Mouse (Mus musculus): ENCODE data around the gene Bmpr1a.

Bmpr1a gene

GRCm38 (mm10) chr14:34503325-34503647 lies at the start of gene Bmpr1a:
Gene Bmpr1a, minus strand, starts transcription at chr14:34503341.
- DNase-seq (ENCODE audit: low read depth, low spot score), result no peak

DNA sequence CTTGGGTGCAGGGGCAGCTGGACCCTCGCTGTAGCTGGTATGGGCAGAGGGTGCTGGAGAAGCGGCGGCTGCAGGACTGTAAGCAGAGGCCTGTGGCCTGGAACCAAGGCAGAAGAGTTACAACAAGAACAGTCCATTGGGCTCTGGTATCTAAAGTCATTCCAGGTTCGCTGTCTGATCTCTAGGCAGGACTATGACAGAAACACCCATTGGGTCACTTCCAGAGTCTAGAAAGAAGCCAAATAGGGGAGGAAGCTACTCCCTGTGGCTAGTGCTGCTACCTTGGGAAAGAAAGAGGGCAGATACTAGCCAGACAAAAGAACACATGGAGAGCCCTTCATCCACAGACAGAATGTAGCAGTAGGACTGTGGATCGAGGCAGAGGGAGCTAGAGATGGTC lies 49.1 kb upstream of the Bmpr1a start:
- no peak for DNase-seq (ENCODE audit: low read depth, low spot score)

- peak; percentile 83 for DNase-seq (ENCODE audit: low read depth, low spot score)
These were observed 46.0 kb upstream of the Bmpr1a start for GRCm38 (mm10) chr14:34549004-34549671.

DNA sequence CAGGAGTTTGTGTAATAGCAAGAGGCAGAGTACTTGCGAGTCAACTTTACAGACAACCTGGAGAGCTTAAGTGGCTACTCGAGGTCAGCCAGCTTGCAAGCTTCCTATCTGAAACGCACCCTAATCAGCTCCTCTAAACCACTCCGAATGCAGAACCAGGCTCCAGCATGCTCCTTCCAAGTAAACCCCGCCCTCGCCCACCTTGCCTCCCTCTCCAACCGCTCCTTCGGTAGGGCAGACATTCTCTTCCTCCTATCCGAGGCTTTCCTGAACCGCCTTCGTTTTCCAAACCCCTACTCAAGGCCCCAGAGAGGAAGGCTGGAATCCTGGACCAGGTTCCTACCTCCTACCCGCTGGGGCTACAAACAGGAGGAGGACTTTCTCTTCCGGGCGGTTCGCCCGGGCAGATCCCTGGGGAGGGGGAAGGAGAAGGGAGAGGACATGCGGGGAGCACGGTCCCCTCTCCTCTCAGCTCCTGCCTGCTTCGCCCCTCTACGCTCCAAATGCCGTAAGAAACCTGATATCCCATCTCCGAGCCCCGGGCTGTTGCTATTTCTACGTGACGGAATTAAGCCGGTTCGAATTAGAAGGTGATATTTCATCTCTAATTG lies 45.4 kb upstream of the Bmpr1a start:
- peak; percentile 20 for DNase-seq (ENCODE audit: low read depth, low spot score)

GRCm38 (mm10) chr14:34544545-34544944 lies 41.4 kb upstream of the Bmpr1a start:
- DNase-seq (ENCODE audit: low read depth, low spot score), result no peak

DNA sequence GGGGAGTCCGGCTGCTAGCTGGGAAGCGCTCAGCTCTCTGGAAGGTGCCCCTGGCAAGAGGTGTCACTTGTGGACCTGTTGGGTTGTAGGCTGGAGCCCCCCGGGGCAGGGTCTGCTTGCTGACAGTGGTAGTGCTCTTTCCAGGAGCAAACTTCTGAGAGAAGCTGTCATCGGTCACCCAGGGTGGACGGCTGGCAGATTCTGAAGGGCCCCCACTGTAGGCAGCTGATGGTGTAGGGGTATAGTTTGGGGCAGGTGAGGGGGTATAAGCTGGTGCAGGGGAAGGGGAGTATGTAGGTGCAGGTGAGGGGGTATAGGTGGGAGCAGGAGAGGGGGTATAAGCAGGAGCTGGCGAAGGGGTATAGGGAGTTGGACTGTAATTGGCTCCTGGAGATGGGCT lies 40.9 kb upstream of the Bmpr1a start:
- DNase-seq (ENCODE audit: low read depth, low spot score), result no peak

DNA sequence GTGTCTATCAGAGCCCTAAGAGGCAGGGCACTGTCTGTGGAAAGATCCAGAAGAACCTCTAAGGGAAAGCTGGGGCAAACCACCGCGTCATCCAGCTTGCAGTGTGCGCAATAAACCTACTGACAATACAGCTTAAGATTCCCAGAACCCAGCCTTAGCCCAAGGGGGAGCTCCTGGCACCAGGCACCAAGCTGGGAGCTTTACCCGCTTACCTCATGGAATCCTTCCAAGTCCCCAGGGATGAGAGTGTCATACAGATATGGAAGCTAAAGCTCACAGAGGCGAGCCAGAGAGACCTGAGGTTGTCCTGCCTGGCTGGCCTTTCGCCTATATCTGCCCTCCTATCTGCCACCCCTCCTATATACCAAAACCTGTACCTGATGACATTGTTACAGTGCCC lies 40.5 kb upstream of the Bmpr1a start:
- DNase-seq (ENCODE audit: low read depth, low spot score), result no peak

DNA sequence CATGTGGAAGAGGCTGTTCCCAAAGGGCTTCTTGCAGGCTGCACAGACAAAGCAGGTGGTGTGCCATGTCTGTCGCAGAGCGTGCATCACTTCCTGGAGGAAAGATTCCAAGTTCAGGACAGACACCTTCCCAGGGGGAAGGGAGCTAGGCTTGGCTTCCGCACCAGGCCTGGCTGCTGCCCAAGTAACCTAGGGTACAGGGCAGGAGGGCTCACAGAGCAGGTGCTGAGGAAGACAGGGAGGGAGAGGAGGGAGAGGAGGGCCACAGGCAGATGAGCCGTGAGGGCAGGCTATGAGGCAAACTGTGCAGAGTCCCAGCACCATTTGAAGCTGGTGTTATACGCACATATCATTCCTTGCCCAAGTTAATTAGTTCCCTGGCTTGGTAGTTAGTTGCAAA lies 38.8 kb upstream of the Bmpr1a start:
- no peak for DNase-seq (ENCODE audit: low read depth, low spot score)

DNA sequence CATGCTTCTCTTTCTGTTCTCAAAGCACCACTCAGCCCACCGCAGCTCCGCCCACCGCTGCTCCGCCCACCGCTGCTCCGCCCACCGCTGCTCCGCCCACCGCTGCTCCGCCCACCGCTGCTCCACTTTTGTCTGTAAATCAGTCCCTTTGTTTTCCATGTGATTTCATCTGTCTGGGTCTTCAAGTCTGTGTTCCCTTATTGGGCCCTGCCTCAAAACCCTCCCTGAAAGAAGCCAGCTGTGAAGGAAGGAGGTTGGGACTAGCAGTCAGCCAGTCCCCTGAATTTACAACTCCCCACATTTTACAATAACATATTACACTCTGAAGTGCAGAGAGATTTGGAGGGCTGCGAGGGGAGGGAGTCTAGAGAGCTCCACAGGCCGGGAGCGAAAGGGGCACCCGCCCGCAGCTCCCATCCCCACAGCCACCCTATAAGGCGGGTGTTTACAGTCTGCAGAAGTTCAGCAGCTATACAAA lies 37.6 kb upstream of the Bmpr1a start:
- DNase-seq (ENCODE audit: low read depth, low spot score), result peak; percentile 19

DNA sequence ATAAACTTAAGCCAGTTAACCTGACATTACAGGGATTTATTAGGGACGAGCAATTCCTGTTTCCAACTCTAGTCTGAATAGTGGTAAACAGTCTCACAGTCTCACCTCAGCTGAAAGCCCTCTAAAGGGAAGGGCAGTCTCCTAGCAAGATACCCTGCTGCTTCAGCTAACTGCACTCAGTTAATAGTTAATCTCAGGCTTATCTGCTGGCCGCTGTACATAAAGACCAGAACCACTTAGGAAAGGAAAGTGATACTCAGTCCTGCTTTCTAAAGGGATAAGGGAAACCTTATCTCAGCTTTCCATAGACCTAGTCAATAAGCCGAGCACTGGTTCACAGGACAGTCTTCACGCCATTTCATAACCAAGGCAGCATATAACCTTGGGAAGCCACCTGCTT lies 32.7 kb upstream of the Bmpr1a start:
- no peak for DNase-seq (ENCODE audit: low read depth, low spot score)

- DNase-seq (ENCODE audit: low read depth, low spot score), result no peak
These were observed 30.4 kb upstream of the Bmpr1a start for GRCm38 (mm10) chr14:34533537-34533936.

GRCm38 (mm10) chr14:34532536-34532935 lies 29.4 kb upstream of the Bmpr1a start:
- DNase-seq (ENCODE audit: low read depth, low spot score), result no peak

- no peak for DNase-seq (ENCODE audit: low read depth, low spot score)
These were observed 25.7 kb upstream of the Bmpr1a start for GRCm38 (mm10) chr14:34528804-34529203.

GRCm38 (mm10) chr14:34522701-34523100 lies 19.6 kb upstream of the Bmpr1a start, which contains the start of gene 9230112D13Rik:
Gene 9230112D13Rik, minus strand, starts transcription at chr14:34522801.
- no peak for DNase-seq (ENCODE audit: low read depth, low spot score)

DNA sequence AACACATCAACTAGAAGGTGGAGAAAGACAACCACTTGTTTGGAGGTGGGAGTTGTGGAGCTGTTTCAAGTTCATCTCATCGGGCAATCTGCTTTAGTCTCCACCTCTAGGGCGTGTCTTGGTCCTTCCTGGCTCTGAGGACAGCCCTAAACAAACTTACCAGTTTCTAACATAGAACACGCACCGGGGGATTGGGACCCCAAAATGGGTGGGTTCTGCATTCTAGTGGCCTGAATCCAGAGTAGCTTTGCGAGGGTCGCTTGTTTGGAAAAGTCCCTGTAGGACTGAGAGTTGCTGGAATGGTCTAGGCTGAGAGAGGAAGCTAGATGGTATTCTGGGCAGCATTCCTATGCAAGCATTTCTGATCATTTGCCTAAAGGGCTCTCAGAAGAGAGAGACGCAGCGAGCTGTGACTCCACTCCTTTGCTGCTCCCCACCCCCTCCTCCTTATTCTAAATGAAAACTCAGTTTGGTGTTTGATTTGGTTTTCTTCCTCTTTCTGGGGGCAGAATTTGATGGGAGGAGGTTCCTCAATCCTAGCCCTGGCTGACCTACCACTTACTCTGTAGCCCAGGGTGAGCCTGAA lies 14.9 kb upstream of the Bmpr1a start:
- no peak for DNase-seq (ENCODE audit: low read depth, low spot score)

DNA sequence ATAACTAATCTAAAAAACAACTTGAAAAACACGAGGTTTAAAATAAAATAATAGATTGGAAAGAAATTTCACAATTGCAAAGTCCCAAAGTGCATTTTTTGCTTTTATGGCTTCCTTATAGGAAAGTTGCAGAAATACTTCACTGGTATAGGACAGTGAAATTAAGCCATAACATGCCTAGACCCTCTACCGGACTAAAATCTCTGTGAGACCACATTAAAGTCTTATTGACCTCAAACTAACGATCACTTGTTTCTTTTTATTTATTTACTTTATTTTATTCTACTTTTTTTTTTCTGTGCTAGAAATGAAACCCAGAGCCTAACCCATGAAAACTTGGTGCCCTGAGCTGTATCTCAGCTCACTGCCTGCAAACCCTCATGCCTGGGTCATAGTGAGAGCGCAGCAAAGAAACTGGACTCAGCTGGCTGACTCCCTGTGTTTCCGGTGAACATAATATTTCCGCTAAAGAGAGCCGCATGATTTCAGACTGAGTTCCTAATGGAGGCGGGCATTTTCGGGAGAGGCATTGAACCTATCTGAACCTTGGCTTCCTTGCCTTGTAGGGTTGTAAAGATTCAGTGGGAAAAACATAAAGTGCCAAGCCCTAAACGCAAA lies 13.9 kb upstream of the Bmpr1a start:
- no peak for DNase-seq (ENCODE audit: low read depth, low spot score)

GRCm38 (mm10) chr14:34515860-34516259 lies 12.7 kb upstream of the Bmpr1a start:
- DNase-seq (ENCODE audit: low read depth, low spot score), result no peak

GRCm38 (mm10) chr14:34514120-34514519 lies 11.0 kb upstream of the Bmpr1a start:
- DNase-seq (ENCODE audit: low read depth, low spot score), result no peak

- DNase-seq (ENCODE audit: low read depth, low spot score), result no peak
These were observed 9.5 kb upstream of the Bmpr1a start for GRCm38 (mm10) chr14:34512602-34513001.

GRCm38 (mm10) chr14:34511901-34512300 lies 8.8 kb upstream of the Bmpr1a start:
- DNase-seq (ENCODE audit: low read depth, low spot score), result no peak

- no peak for DNase-seq (ENCODE audit: low read depth, low spot score)
These were observed 5.8 kb upstream of the Bmpr1a start for GRCm38 (mm10) chr14:34508842-34509439.

DNA sequence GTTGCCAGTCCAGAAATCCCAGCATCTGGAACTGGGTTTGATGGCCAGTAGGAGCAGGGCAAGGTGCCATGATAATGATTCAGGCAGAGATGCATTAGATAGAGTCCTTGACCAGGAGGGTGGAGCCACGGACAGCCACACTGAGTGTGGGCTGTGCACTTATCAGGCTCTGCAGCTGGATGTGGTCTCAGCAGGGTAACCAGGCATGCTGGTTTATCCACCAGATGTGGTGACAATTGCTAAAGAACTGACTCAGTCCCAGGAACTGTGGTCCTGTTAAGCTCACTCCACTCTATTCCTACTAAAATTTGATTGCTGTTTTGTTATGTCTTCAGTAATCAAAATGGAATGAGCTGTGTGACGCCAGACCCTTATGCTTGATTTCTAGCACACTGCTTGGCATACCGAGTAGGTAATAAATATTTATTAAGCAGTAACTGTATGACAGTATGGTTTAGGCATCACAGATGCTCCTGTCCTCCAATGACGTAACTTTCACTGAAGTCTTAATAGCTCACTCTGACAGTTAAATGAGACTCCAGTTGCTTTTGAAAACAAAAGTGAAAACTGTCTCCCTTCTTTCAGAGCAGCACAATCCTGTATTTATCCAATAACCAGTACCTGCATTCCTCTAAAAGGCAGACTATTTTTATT lies 5.2 kb upstream of the Bmpr1a start:
- DNase-seq (ENCODE audit: low read depth, low spot score), result no peak

Measured in CD4-positive, CD25-positive, alpha-beta regulatory T cell, adult 2 months (primary cell).